Mouse (Mus musculus) liver, embryonic 15.5 days (tissue): ENCODE measurements around the gene Antxr1. TPM values are rescaled to one million over a fixed set of nuclear protein-coding genes. Genes with fewer than 3 reads are reported as not detected.

ENCODE experiments used
- polyA plus RNA-seq: library from polyadenylated mRNA; unstranded; fragments of >200 nt; fragmentation: Nextera tagmentation; extraction: Ambion mirVana; gene quantifications from 2 replicates; pipeline ENCODE4 v1.2.1, GENCODE M21; 2015

Antxr1 gene
- polyA plus RNA-seq, 1 experiment from 2014 or later, result 0.47 TPM

Other genes with a start within 250 kb of the Antxr1 start
- not detected in 2 replicates for gene D6Ertd527e, start 231.1 kb downstream of the Antxr1 start, polyA plus RNA-seq
- not detected in 2 replicates for gene Gkn1, start 15.1 kb upstream of the Antxr1 start, polyA plus RNA-seq
- gene Gkn2, start 37.5 kb upstream of the Antxr1 start, polyA plus RNA-seq, result not detected in 2 replicates
- not detected in 2 replicates for gene Gkn3, start 53.1 kb upstream of the Antxr1 start, polyA plus RNA-seq
- gene Bmp10, start 93.2 kb upstream of the Antxr1 start, polyA plus RNA-seq, result 0.13 and 0.20 TPM in 2 replicates
- gene Arhgap25, start 197.4 kb upstream of the Antxr1 start, polyA plus RNA-seq, result 4.0 and 4.9 TPM in 2 replicates